Mouse (Mus musculus) thymus, postnatal 4 days (tissue): Measurements from ENCODE around the gene Prcd.
"Not testable (repeated sequence)": the region's sequence is repeated elsewhere in the genome, so short reads cannot be mapped to it uniquely, and the experiment has no call there.

Experiments used
- DNase-seq: peaks from one replicate; pipeline ENCODE4 v3.0.0; 2021

Prcd gene

DNA sequence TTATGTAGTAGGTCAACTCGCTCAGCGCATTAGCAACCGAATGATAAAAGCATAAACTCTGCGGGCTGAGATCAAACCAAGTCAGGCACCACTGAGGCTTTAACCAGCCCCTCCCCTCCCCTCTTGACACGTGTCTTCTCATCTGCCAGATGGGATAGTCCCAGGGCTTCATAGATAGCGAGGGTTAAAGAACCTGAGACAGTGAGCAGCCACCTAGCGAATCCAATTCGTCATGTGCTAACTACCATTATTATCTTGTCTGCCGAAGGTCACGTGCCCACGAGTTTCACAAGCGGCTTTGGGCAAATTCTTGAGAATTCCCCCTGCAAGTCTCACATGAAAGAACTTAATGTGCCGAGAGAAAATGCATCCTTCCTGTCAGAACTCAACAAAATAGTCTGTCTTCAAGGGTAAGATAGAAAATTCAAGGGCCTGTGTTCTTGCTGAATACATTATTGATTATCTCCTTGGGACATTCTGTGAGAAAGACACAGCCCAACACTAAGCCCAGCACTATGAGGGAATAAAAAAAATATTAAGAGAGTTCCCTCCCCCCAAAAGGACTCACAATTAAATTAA is 16.5 kb downstream of the Prcd start:
- peak; percentile 36 for DNase-seq

DNA sequence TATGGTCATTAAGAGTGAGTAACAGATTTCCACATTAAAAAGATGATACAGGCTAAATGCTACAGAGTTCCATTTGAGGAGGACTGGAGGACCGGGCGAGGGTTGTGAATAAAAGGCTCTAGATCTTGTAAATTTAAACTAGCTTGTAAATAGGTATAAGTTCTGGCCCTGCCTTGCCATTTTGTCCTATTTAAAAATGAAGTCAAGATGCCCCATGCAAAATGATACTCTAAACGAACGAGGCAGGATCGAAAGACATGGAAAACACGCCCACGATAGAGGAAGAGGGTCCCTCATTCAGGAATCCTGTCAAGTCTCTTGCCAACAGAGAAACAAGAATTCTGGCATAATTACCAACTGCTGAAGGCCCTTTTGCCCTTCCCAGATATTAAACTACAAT is 17.1 kb downstream of the Prcd start:
- DNase-seq, result no peak

DNA sequence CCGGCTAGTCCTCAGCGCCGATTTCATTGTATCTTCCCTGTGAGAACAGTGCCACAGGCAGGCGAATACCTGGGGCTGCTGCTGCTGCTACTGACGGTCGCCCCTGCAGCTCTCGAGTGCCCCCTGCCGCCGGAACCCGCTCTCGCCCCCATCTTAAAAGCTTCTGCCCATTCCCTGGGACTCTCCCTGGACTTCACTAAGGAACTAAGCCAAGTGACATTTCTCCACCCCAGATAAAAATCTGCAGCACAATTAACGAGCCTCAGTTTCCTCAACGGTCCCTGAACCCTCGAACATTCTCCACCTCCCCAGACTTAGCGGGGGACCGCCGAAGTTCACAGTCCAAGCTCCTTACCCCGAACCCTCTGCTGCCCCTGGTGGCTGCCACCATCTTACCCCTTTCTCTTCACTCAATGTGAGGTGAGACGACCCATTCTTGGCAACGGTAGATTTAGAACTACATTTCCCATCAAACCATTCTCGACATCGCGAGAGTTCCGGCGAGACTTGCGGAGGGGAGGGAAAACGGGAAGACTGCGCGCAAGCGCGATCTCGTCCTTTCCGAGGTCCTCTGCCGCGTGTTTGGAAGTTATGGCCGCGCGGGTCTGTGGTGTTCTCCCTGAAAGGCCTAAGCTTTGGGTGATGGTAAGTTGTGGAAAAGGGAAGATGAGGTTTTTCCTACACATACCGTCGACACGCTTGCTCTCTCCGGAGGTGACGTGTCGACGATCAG is 17.9 kb downstream of the Prcd start:
- DNase-seq, result peak; percentile 99

DNA sequence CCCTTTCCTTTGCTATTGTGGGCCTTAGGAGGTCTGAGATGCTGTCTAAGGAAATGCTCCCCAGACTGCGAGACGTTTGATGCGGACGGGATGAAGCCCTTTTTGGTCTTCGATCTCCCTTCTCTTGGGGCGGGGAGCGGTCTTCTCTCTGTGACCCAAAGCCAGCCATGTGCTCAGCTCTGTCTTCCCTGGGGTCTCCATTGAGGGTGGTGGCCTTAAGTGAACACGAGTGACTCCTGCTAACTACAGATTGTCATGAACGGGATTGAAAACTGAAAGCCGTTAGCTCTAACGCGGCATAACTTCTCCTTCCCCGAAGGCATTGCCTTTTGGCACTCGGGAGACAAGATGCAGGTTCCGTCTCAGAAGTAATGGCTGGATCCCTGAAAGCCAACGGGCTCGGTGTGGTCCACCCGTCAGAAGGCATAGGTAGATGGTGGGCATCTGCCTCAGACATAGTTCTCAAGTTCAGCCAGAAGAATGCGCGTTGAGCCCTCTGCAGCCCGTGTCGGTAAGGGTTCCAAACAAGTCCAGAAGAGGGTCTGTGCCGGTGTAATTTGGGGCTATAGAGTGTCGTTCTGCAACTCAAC is 18.6 kb downstream of the Prcd start:
- DNase-seq, result peak; percentile 36

DNA sequence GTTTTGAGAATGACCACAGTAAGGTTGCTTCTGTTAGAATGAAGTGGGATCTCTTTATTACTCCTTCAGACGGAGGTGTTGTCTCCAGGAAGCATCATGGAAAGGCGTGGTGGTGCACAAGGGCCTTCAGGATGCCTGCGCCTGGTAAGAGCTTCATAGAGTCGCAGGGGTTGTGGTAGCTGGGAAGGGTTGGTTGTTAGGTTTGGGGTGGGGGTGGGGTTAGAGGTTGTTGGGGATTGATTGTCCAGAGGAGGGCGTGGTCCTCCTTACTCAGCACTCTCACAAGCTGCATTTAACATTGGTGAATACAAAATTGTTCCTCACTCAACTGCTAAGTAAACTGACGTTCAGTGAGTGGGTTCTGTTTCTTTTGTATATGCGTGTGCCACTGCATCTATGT is 19.3 kb downstream of the Prcd start:
- DNase-seq, result no peak

DNA sequence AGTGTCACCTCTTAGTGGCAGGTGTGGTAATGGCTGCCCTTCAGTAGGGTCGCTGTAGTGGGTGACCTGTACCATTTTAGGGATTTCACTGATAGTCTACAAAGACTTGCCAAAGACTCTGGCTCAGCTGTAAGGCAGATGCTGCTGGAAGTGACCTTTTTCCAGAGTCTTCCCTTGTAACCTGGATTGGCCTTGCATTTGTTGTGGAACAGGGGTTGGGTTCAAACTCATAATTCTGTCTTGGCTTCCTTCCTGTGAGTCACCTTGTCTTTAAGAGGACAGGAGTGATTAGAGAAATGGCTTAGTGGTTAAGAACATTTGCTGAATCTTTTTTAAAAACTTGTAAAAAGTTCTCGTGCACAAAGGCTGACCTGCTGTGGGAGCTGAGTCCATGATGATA is 20.1 kb downstream of the Prcd start:
- DNase-seq, result no peak

DNA sequence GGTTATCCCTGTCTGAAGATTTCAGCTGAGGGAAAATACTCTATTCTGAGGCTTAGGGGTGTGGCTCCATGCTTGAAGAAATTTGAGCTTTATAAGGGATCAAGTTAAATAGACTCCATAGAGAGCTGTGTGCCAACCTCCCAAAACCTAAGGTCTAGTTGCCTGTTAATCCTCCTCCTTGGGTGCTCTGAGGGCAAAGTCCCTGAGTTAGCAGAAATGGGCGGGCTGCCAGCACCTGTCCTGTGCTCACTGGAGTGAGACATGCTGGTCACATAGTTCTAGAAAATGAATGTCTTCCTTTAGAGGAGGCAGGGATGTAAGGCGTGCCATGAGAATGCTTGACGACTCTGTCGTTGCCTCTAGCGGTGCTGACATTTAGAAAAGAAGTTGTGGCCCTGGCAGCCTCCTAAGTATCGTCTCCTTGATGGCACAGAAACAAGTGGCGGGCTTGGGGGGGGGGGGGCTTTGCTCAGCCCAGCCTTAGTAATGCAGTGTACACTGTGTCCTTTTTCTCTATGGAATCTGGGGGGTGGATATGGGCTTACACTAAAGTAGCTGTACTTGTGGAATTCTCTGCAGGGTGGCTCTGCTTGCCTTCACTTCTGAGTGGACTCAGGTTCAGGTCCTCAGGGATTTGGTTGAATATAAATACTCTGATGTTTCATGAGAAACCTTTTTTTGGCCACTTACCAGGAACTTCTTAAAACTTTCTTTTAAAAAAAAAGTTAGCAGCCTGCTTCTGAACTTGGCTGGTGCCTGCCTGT is 21.5 kb downstream of the Prcd start:
- DNase-seq, result no peak

DNA sequence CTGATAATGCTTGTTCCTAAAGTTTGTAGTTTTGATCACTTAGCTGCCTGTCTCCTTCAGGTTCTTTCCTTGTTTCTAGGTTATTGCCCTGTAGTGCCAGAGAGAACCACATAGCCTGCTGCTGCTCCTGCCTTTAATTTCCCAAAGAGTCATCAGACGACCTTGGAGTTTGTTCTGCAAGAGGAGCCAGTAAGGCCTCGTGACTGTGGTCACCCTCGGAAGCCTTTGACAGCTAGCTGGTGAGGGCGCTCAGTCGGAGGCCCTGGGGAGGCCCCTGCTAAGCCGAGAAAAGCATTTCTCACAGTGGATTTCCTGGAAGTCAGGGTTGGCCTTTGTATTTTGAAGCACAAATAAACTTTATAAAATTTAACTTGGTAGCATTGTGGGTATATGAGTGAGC is 22.1 kb downstream of the Prcd start:
- DNase-seq, result not testable (repeated sequence)

DNA sequence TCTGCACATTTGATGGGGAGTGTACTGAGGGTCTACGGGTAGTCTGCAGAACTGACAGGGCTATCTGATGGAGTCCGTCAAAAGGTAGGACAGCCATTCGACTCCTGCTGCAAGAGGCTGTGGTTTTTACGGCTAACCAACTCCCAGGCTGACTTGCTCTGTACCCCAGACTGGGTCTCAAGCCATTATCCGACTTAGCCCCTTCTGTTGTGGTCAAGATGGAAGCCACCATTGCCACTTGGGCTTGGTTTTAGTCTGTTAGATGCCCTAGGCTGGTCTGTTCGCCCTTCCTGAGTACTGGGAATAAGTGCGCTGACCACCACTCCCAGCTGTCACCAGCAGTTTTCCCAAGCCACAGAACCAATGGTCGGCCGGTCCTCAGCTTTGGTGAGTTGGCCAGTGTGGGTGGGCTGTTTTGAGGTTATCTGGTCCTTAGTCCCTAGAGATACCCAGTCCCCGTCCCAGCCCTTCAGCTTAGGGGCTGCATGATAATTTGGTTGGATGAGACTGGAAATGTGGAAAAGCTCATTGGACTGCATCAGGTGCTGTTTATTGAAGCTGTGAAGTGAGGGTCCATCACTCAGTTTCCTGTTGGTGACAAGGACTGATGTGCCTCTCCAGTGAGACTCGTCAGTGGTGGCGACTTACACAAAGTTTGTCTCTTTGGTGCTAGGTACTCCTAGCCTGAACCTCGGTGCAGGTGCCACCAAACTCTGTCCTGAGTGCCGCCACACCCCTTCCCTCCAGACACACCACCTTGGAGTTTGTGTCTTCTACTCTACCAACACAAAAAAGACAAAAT is 23.0 kb downstream of the Prcd start:
- DNase-seq, result no peak

DNA sequence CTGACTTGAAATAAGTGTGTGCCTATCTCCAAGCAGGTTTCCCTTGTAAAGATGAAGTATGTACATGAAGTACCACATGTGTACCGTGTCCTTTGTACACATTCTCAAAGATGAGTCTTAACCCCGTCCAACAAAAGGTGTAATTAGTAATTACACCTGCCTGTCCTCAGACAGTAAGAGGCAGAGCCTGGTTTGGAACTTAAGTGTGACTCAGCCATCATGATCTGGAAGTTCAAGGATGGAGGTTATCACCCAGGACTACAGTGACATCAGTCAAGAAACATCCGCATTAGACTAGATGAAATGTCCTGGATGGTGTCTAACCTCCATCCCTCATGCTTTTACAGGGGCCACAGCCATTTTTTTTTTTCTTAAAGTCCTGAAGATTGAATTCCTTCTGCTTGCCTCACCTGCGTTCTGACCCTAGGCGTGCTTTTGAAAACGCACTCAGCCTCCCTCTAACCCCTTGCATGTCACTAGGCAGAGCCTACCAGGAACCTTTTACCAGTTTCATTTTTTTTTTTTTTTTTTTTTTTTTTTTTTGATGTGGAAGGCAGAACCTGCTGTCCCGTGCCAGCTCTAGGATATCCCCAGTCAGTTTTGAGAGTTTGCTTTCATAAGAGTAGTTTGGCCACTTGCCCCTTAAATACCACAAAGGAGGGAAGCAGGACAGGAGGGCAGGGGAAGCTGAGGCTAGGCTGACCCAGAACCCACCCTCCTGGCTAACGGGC is 24.5 kb downstream of the Prcd start:
- no peak for DNase-seq

DNA sequence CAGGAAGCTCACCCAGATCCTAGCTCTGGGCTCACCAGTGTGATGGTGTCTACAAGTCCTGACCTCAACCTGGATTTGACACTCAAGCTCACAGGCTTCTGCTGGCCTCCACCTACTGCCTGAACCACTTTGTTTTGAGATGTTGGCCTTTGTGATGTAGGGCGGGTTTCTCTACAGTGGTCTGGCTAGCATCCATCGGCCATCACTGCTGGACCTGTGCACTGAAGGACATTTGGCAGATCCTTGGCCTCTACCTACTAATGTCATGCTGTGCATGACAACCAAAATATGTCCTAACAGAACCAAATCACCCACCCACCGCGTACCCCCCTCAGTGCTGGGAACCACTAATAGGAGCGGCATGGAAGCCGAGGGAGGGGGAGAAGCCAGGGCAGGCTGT is 25.8 kb downstream of the Prcd start:
- no peak for DNase-seq

DNA sequence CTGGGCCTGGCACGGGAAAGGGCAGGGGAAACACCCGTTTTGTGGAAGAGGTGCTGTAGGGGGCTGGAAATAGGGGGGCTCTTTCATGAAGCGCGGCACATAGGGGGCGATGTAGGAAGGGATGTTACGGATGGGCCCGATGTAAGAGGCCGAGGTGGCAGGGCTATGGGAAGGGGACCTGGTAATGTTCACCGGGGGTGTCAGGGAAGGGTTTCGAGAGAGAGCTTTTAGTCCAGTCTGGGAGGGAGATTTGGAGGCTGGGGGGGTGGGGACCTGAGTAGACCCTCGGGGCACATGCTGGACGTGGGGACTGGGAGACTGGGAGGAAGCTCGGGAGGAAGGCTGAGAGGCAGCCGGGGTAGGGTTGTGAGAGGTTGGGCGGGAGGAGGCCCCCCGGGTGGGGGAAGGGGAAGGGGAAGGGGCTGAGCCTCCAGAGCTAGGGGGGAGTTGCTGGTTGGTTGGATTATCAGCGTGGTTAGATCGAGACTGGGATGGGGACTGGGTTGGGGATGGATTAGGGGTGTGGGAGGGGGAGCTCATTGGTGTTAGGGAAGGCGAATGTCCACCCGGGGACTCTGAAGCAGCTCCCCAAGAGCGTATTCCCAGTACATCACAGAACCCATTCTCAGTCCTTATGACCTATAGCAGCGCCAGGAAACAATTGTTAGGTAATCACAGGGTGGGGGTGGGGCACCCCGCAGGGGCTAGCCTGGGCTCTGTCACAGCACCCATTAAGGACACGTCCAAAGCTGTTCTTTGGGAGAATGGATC is 27.2 kb downstream of the Prcd start:
- no peak for DNase-seq

DNA sequence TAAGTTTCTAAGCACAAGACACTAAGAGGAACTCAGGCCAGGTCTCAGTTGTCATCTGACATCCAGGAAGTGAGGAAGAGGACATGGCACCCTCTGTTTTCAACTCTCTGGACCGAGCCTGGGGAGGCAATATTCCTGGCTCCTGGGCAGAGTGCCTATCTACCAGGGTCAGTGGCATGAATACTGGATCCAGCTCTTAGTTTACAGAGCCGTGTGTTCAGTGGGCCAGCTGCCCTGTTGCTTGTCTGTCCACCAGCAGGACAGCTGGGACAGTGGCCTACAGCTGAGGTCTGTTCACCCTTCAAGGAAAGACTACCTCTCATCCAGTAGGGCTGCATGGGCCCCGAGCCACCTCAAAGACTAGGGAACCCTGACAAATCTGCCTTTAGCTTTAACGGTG is 27.8 kb downstream of the Prcd start:
- DNase-seq, result no peak

DNA sequence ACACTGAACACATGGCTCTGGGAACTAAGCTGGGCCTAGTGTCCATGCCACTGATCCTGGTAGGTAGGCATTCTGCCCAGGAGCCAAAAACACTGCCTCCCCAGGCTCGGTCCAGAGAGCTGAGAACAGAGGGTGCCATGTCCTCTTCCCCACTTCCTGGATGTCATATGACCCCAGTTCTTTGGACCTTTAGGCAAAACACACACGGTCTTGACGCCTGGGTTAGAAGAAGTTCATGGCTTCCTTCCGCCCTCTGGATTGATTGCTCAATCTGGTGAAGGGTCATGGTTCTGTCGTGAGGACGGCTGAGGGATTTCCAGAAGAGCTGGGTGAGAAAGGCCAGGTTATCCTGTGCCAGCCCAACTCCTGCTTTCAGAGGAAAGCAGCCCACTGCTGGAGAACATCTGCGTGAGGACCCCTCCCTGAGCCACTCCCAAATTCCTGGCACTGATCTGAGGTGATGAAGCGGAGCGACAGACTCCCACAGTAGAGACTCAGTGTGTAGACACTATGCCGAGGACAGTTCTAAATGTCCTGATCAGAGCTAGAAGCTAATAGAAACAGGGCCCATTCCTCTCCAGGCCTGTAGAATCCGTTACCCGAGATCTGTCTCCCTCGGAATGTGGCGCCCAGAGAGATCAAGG is 29.3 kb downstream of the Prcd start:
- DNase-seq, result no peak

DNA sequence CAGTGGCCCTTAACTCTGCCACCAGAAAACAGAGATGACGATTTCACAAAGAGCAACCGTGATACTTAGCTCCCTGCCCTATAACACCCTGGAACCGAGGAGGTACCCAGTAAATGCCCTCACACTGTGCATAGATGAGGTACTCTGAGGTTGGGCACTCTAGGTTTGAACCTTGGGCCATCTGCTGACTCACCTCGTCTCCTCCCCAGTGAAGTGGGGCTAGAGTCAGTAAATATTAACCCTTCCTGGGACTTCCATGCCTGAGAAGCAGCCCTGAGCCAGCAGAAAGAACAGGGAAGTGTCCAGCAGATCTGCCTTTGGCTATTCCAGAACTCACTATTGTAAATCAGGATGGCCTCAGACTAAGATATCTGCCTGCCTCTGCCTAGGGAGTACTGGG is 30.4 kb downstream of the Prcd start:
- DNase-seq, result no peak

DNA sequence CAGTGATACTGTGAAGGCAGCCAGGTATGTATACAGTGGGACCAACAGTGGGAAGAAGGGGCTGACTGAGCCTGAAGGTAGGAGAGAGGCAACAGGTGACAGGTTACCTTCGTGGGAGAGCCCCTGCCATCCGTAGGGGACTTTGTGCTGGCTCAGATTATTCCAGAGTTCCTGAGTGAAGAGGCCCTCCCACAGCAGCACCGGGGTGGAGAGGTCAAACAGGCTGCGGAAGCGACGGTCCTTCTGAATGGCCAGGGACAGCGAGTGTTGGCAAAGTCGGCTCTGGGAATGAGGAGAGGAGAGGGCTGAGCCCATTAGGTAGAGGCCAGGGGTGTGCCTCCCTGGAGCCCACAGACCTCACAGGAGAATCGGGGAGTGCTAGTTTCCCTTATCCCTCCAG is 32.4 kb downstream of the Prcd start:
- no peak for DNase-seq

DNA sequence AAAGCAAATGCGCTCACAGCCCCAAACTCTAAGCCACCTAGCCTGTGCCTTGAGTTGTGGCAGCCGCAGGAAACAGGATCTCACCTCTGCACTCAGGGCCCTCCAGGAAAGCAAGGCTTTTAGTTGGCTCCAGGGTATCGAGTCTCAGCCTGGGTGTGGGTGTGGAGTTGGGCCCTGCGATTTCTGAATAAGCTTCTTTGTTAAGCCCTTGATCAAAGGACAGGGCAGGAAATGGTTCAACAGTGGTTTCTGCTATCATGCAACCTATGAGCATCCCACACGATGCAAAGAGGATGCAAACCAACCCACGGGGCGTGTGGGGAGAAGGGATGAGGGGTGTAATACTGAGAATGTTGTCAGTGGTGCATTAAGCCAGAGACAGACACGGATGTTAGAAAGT is 34.6 kb downstream of the Prcd start:
- peak; percentile 30 for DNase-seq

DNA sequence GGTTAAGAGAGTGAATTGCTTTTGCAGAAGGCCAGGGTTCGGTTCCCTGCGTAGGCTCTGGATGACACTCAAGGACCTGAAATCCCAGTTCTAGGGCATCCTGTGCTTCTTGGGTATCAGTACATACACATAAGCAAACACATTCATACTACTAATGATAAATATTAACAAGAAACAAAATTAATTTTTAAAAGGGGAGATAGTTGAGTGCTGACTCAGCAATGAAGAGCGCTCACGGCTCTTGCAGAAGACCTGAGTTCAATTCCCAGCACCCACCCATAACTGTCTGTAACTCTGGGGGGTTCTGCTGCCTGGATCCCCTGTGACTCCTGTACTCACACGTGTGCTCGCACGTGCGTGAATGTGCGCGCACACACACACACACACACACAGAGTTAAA is 36.3 kb downstream of the Prcd start:
- DNase-seq, result no peak

DNA sequence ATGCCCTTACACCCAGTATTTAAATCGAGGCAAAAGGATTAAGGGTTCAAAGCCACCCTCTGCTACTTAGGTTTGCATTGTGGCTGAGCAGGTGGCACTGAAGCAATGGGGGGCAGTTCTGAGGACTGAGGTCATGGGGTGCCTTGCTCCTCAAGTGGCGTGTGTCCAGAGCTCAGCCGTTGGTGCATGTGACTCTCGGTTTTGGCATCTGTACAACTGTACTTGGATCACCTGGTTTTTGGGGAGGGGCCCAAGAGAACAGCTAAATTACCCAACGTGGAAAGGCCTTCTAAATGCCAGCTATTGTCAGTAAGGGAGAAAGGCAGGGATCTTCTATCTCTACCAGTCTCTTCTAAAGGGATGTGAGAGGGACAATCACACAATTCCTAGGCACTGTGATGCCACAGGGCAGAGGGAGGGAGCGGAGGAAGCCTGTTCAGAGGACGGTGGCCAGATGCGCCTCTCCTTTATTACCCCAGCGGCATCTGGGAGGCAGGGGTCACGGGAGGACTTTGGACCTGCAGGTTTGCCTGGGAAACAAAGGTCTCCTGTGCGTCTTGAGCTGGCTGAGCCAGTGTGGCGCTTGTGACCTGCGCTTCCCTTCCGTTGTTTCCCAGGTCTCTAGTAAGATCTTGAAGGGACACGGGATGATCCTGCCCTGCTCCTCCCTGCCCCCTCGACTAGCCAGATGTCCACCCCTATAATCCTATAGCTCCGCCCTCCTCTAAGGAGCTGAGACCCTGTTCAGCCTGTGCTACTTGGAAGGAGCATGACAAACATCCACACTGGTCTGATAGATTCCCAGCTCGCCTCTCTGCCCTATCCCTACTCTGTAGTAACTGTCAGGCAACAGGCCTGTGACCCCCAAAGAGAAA is 37.6 kb downstream of the Prcd start:
- no peak for DNase-seq

DNA sequence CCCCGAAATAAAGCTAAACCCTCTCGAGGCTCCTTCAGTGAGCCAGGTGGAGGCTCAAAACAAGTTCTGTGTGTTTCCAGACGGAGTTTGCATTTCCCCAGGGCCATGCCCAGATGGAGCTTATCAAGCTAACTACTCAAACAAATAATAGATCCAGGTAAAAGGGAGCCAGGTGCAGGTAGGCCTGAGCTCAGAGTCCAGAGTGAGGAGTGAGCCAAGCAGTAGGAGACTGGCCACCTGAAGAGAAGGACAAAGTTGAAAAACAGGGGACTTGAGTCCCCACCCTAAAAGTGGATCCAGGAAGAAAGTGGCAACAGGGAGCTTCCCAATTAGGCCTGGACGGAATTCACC is 40.5 kb downstream of the Prcd start:
- no peak for DNase-seq
